Mouse (Mus musculus) embryonic facial prominence, embryonic 12.5 days (tissue): ENCODE results near the gene Bmi1. TPM values are rescaled to one million over a fixed set of nuclear protein-coding genes. Genes with fewer than 3 reads are reported as not detected.
A peak's percentile ranks its signal among the peaks of the same experiment; 100 is the strongest.

Source experiments
- ATAC-seq: fragments of 200-750 bp; cut with Nextera tagmentation; 2 replicates; pipeline ENCODE4 v1.8.0; 2017; ENCODE audit not compliant: insufficient number of reproducible peaks, insufficient read depth, low FRiP score, low TSS enrichment
- H3K27ac ChIP-seq: fragments of 300-500 bp; sonication (generic); 2 replicates; pipeline ENCODE4 v1.5.1; 2016; ENCODE audit warnings: mild to moderate bottlenecking
- H3K27me3 ChIP-seq: fragments of 300-500 bp; sonication (generic); 2 replicates; pipeline ENCODE4 v1.6.1; 2016; ENCODE audit warnings: mild to moderate bottlenecking, moderate library complexity
- H3K36me3 ChIP-seq: fragments of 300-500 bp; sonication (generic); 2 replicates; pipeline ENCODE4 v1.6.1; 2016; ENCODE audit warnings: mild to moderate bottlenecking
- H3K4me1 ChIP-seq: fragments of 300-500 bp; sonication (generic); 2 replicates; pipeline ENCODE4 v1.6.1; 2016
- H3K4me2 ChIP-seq: fragments of 300-500 bp; sonication (generic); replicated peaks from 2 replicates; pipeline ENCODE4 v1.6.1; 2016; ENCODE audit warnings: mild to moderate bottlenecking, moderate library complexity
- H3K4me3 ChIP-seq: fragments of 300-500 bp; sonication (generic); 2 replicates; pipeline ENCODE4 v1.5.1; 2016; ENCODE audit warnings: mild to moderate bottlenecking
- H3K9ac ChIP-seq: fragments of 300-500 bp; sonication (generic); 2 replicates; pipeline ENCODE4 v1.6.1; 2016; ENCODE audit warnings: mild to moderate bottlenecking, moderate library complexity
- H3K9me3 ChIP-seq: fragments of 300-500 bp; sonication (generic); 2 replicates; pipeline ENCODE4 v1.6.1; 2016; ENCODE audit warnings: mild to moderate bottlenecking, moderate library complexity
- WGBS: fragments of 180-500 bp; shearing (Covaris S2); methylation state at CpG from one replicate; pipeline ENCODE4 v1.1.7; 2016; 5-methylcytosine and 5-hydroxymethylcytosine counted together
- polyA plus RNA-seq: library from polyadenylated mRNA; unstranded; fragments of >200 nt; fragmentation: Nextera tagmentation; extraction: Ambion mirVana; gene quantifications from 2 replicates; pipeline ENCODE4 v1.2.1, GENCODE M21; 2016

Gene Bmi1
- polyA plus RNA-seq, 1 experiment from 2014 or later = 34.3 TPM

- no peak overlapping the region for H3K4me2 ChIP-seq
- H3K36me3 ChIP-seq = no peaks in the 10 kb centered on the region
- no peak overlapping the region for H3K27ac ChIP-seq
- peaks cover 50% of the 10 kb centered on the region for H3K27me3 ChIP-seq
- no peaks in the 10 kb centered on the region for H3K9me3 ChIP-seq
- WGBS = 2% methylated on average over 4 of the region's 4 CpGs
- peaks cover 14% of the 10 kb centered on the region for H3K4me1 ChIP-seq
- no peak overlapping the region for H3K9ac ChIP-seq
- H3K4me3 ChIP-seq = no peak overlapping the region
- no peak for ATAC-seq
Measured at GRCm38 (mm10) chr2:18697591-18698244, 20.9 kb downstream of the Bmi1 start.

- Histone ChIP-seq H3K4me1 (peaks cover 14% of the 10 kb centered on the region), H3K9me3 (no peaks in the 10 kb centered on the region), H3K4me2 (no peak overlapping the region), H3K36me3 (no peaks in the 10 kb centered on the region), H3K4me3 (0 out of 2 replicates have a peak overlapping the region, but pooled peaks have one; percentile 5), H3K27ac (no peak overlapping the region), H3K27me3 (peaks cover 54% of the 10 kb centered on the region), H3K9ac (no peak overlapping the region)
- WGBS = under 1% methylated on average over 56 of the region's 56 CpGs
- peak; percentile 47; the same call in 1 of the 2 replicates for ATAC-seq
Measured at GRCm38 (mm10) chr2:18698663-18699385, 22.0 kb downstream of the Bmi1 start.

- H3K36me3 ChIP-seq = no peaks in the 10 kb centered on the region
- no peak overlapping the region for H3K4me3 ChIP-seq
- 1% methylated on average over 11 of the region's 11 CpGs for WGBS
- no peak overlapping the region for H3K4me2 ChIP-seq
- no peak overlapping the region for H3K27ac ChIP-seq
- H3K9ac ChIP-seq = no peak overlapping the region
- H3K4me1 ChIP-seq = peaks cover 12% of the 10 kb centered on the region
- H3K27me3 ChIP-seq = peaks cover 55% of the 10 kb centered on the region
- no peak for ATAC-seq
- H3K9me3 ChIP-seq = no peaks in the 10 kb centered on the region
Measured at GRCm38 (mm10) chr2:18699401-18699990, 22.7 kb downstream of the Bmi1 start.

- Histone ChIP-seq H3K27ac (no peak overlapping the region), H3K9me3 (no peaks in the 10 kb centered on the region), H3K4me1 (no peaks in the 10 kb centered on the region), H3K27me3 (no peaks in the 10 kb centered on the region), H3K9ac (no peak overlapping the region), H3K4me3 (no peak overlapping the region), H3K4me2 (no peak overlapping the region), H3K36me3 (no peaks in the 10 kb centered on the region)
- ATAC-seq = no peak
- 68% methylated on average over 3 of the region's 3 CpGs for WGBS
Measured at GRCm38 (mm10) chr2:18710356-18710755, 33.5 kb downstream of the Bmi1 start.

GRCm38 (mm10) chr2:18713071-18713470 is 36.3 kb downstream of the Bmi1 start:
- Histone ChIP-seq H3K9ac (no peak overlapping the region), H3K4me2 (no peak overlapping the region), H3K27me3 (no peaks in the 10 kb centered on the region), H3K27ac (no peak overlapping the region), H3K9me3 (no peaks in the 10 kb centered on the region), H3K4me1 (no peaks in the 10 kb centered on the region), H3K4me3 (no peak overlapping the region), H3K36me3 (no peaks in the 10 kb centered on the region)
- no peak for ATAC-seq
- 73% methylated on average over 2 of the region's 2 CpGs for WGBS

GRCm38 (mm10) chr2:18714337-18714736 is 37.5 kb downstream of the Bmi1 start:
- no peaks in the 10 kb centered on the region for H3K4me1 ChIP-seq
- ATAC-seq = no peak
- H3K4me3 ChIP-seq = no peak overlapping the region
- no peak overlapping the region for H3K4me2 ChIP-seq
- H3K36me3 ChIP-seq = no peaks in the 10 kb centered on the region
- H3K9ac ChIP-seq = no peak overlapping the region
- H3K9me3 ChIP-seq = no peaks in the 10 kb centered on the region
- WGBS = 72% methylated on average over 3 of the region's 3 CpGs
- no peak overlapping the region for H3K27ac ChIP-seq
- no peaks in the 10 kb centered on the region for H3K27me3 ChIP-seq

- H3K4me3 ChIP-seq = no peak overlapping the region
- no peaks in the 10 kb centered on the region for H3K4me1 ChIP-seq
- H3K9me3 ChIP-seq = no peaks in the 10 kb centered on the region
- 75% methylated on average over 4 of the region's 4 CpGs for WGBS
- no peak for ATAC-seq
- H3K4me2 ChIP-seq = no peak overlapping the region
- H3K36me3 ChIP-seq = no peaks in the 10 kb centered on the region
- no peak overlapping the region for H3K27ac ChIP-seq
- no peak overlapping the region for H3K9ac ChIP-seq
- no peaks in the 10 kb centered on the region for H3K27me3 ChIP-seq
Measured at GRCm38 (mm10) chr2:18718521-18718920, 41.7 kb downstream of the Bmi1 start.

GRCm38 (mm10) chr2:18722208-18722830 is 45.5 kb downstream of the Bmi1 start:
- H3K4me2 ChIP-seq = no peak overlapping the region
- no peaks in the 10 kb centered on the region for H3K36me3 ChIP-seq
- no peaks in the 10 kb centered on the region for H3K9me3 ChIP-seq
- no peak overlapping the region for H3K4me3 ChIP-seq
- no peaks in the 10 kb centered on the region for H3K27me3 ChIP-seq
- 64% methylated on average over 3 of the region's 3 CpGs for WGBS
- H3K9ac ChIP-seq = no peak overlapping the region
- H3K27ac ChIP-seq = no peak overlapping the region
- ATAC-seq = no peak
- no peaks in the 10 kb centered on the region for H3K4me1 ChIP-seq

- WGBS = 87% methylated on average over 1 of the region's 1 CpGs
- H3K4me3 ChIP-seq = no peak overlapping the region
- H3K36me3 ChIP-seq = no peaks in the 10 kb centered on the region
- H3K4me1 ChIP-seq = no peaks in the 10 kb centered on the region
- no peak for ATAC-seq
- H3K27me3 ChIP-seq = no peaks in the 10 kb centered on the region
- no peak overlapping the region for H3K4me2 ChIP-seq
- no peaks in the 10 kb centered on the region for H3K9me3 ChIP-seq
- H3K27ac ChIP-seq = no peak overlapping the region
- no peak overlapping the region for H3K9ac ChIP-seq
Measured at GRCm38 (mm10) chr2:18724462-18724861, 47.6 kb downstream of the Bmi1 start.

- no peak overlapping the region for H3K4me2 ChIP-seq
- no peak overlapping the region for H3K9ac ChIP-seq
- H3K9me3 ChIP-seq = no peaks in the 10 kb centered on the region
- 81% methylated on average over 4 of the region's 4 CpGs for WGBS
- no peaks in the 10 kb centered on the region for H3K36me3 ChIP-seq
- ATAC-seq = no peak
- H3K27ac ChIP-seq = no peak overlapping the region
- H3K4me3 ChIP-seq = no peak overlapping the region
- no peaks in the 10 kb centered on the region for H3K4me1 ChIP-seq
- H3K27me3 ChIP-seq = no peaks in the 10 kb centered on the region
Measured at GRCm38 (mm10) chr2:18725880-18726279, 49.1 kb downstream of the Bmi1 start.

- Histone ChIP-seq H3K27ac (no peak overlapping the region), H3K4me3 (no peak overlapping the region), H3K9me3 (no peaks in the 10 kb centered on the region), H3K4me1 (no peaks in the 10 kb centered on the region), H3K36me3 (no peaks in the 10 kb centered on the region), H3K27me3 (no peaks in the 10 kb centered on the region), H3K4me2 (no peak overlapping the region), H3K9ac (no peak overlapping the region)
- 43% methylated on average over 9 of the region's 9 CpGs for whole genome bisulfite sequencing
- no peak for ATAC-seq
Measured at GRCm38 (mm10) chr2:18731718-18732117, 54.9 kb downstream of the Bmi1 start.
